Mouse (Mus musculus) neural tube, embryonic 14.5 days (tissue): ENCODE measurements around the gene Fbxw13. TPM values are rescaled to one million over a fixed set of nuclear protein-coding genes. Genes with fewer than 3 reads are reported as not detected.
"Not testable (repeated sequence)": the region's sequence is repeated elsewhere in the genome, so short reads cannot be mapped to it uniquely, and the experiment has no call there.

Experiments
- ATAC-seq: fragments of 200-750 bp; cut with Nextera tagmentation; 2 replicates; pipeline ENCODE4 v1.8.0; 2017; ENCODE audit warnings: low read depth, mild to moderate bottlenecking, moderate TSS enrichment, moderate library complexity
- H3K27ac ChIP-seq: fragments of 300-500 bp; sonication (generic); 2 replicates; pipeline ENCODE4 v1.5.1; 2014; ENCODE audit warnings: low read depth, mild to moderate bottlenecking, control low read depth, low read length, moderate library complexity, mixed read lengths
- H3K27me3 ChIP-seq: fragments of 300-500 bp; sonication (generic); 2 replicates; pipeline ENCODE4 v1.6.1; 2014; ENCODE audit warnings: low read length; ENCODE audit not compliant: control insufficient read depth, insufficient read depth
- H3K36me3 ChIP-seq: fragments of 300-500 bp; sonication (generic); 2 replicates; pipeline ENCODE4 v1.6.1; 2014; ENCODE audit warnings: low read length, mixed read lengths; ENCODE audit not compliant: control insufficient read depth, insufficient read depth
- H3K4me1 ChIP-seq: fragments of 300-500 bp; sonication (generic); 2 replicates; pipeline ENCODE4 v1.6.1; 2014; ENCODE audit warnings: low read length; ENCODE audit not compliant: control insufficient read depth, insufficient read depth
- H3K4me2 ChIP-seq: fragments of 300-500 bp; sonication (generic); 2 replicates; pipeline ENCODE4 v1.6.1; 2014; ENCODE audit warnings: mild to moderate bottlenecking, low read depth, low read length, control low read depth
- H3K4me3 ChIP-seq: fragments of 300-500 bp; sonication (generic); 2 replicates; pipeline ENCODE4 v1.5.1; 2014; ENCODE audit warnings: low read depth, low read length, control low read depth, mixed read lengths
- H3K9ac ChIP-seq: fragments of 300-500 bp; sonication (generic); replicated peaks from 2 replicates; pipeline ENCODE4 v1.6.1; 2014; ENCODE audit warnings: low read depth, mild to moderate bottlenecking, control low read depth, low read length, mixed read lengths
- H3K9me3 ChIP-seq: fragments of 300-500 bp; sonication (generic); 2 replicates; pipeline ENCODE4 v1.6.1; 2016; ENCODE audit warnings: low read length; ENCODE audit not compliant: control insufficient read depth
- WGBS: fragments of 180-500 bp; shearing (Covaris S2); extraction: QIAGEN DNeasy Blood & Tissue Kit; methylation state at CpG from one replicate; pipeline ENCODE4 v1.1.7; 2014; 5-methylcytosine and 5-hydroxymethylcytosine counted together
- polyA plus RNA-seq: library from polyadenylated mRNA; unstranded; fragments of >200 nt; fragmentation: Nextera tagmentation; extraction: Ambion mirVana; gene quantifications from 2 replicates; pipeline ENCODE4 v1.2.1, GENCODE M21; 2014

Fbxw13 gene
- polyA plus RNA-seq, 1 experiment from 2014 or later: not detected

GRCm38 (mm10) chr9:109140414-109140813 is 55.4 kb downstream of the Fbxw13 start:
- ATAC-seq, H3K9me3 ChIP-seq, H3K4me2 ChIP-seq, H3K27ac ChIP-seq, H3K36me3 ChIP-seq, H3K9ac ChIP-seq, H3K4me3 ChIP-seq, H3K27me3 ChIP-seq, H3K4me1 ChIP-seq: not testable (repeated sequence)
- 67% methylated on average over 4 of the region's 4 CpGs for WGBS

- Histone ChIP-seq H3K9ac (no peak overlapping the region), H3K9me3 (no peaks in the 10 kb centered on the region), H3K4me2 (no peak overlapping the region), H3K27me3 (no peaks in the 10 kb centered on the region), H3K4me1 (no peaks in the 10 kb centered on the region), H3K4me3 (no peak overlapping the region), H3K27ac (no peak overlapping the region), H3K36me3 (no peaks in the 10 kb centered on the region)
- ATAC-seq: no peak
- WGBS: 90% methylated on average over 5 of the region's 5 CpGs
Observed at GRCm38 (mm10) chr9:109130076-109130475, 65.7 kb downstream of the Fbxw13 start.

Other genes starting within 250 kb of the Fbxw13 start
- 0.64 and 3.0 TPM in 2 replicates for gene Col7a1, start 242.4 kb downstream of the Fbxw13 start, polyA plus RNA-seq
- gene Ucn2, start 210.0 kb downstream of the Fbxw13 start, polyA plus RNA-seq: 0.24 TPM in 1 of 2 replicates, not detected in the other
- 23.2 and 27.9 TPM in 2 replicates for gene Pfkfb4, start 204.2 kb downstream of the Fbxw13 start, polyA plus RNA-seq
- gene Shisa5, start 157.4 kb downstream of the Fbxw13 start, polyA plus RNA-seq: 55.4 TPM in 2 replicates
- gene Trex1, start 136.2 kb downstream of the Fbxw13 start, polyA plus RNA-seq: 12.4 and 13.4 TPM in 2 replicates
- 31.4 and 34.8 TPM in 2 replicates for gene Atrip, start 121.9 kb downstream of the Fbxw13 start, polyA plus RNA-seq
- 10.7 and 13.1 TPM in 2 replicates for gene Ccdc51, start 113.5 kb downstream of the Fbxw13 start, polyA plus RNA-seq
- 712 and 779 TPM in 2 replicates for gene Tma7, start 113.4 kb downstream of the Fbxw13 start, polyA plus RNA-seq
- 13.9 and 14.9 TPM in 2 replicates for gene Plxnb1, start 100.6 kb downstream of the Fbxw13 start, polyA plus RNA-seq
- not detected in 2 replicates for gene Fbxw21, start 33.9 kb downstream of the Fbxw13 start, polyA plus RNA-seq
- gene Fbxw20, start 38.8 kb upstream of the Fbxw13 start, polyA plus RNA-seq: not detected in 2 replicates
- gene Fbxw14, start 91.7 kb upstream of the Fbxw13 start, polyA plus RNA-seq: not detected in 2 replicates
- not detected in 2 replicates for gene Fbxw28, start 143.7 kb upstream of the Fbxw13 start, polyA plus RNA-seq
- gene Fbxw22, start 208.3 kb upstream of the Fbxw13 start, polyA plus RNA-seq: not detected in 2 replicates